Mouse (Mus musculus): ENCODE measurements around the gene Syt17. TPM values are rescaled to one million over a fixed set of nuclear protein-coding genes. Genes with fewer than 3 reads are reported as not detected.

Syt17 gene
- total and polyA plus RNA-seq, 3 experiments: not detected

DNA sequence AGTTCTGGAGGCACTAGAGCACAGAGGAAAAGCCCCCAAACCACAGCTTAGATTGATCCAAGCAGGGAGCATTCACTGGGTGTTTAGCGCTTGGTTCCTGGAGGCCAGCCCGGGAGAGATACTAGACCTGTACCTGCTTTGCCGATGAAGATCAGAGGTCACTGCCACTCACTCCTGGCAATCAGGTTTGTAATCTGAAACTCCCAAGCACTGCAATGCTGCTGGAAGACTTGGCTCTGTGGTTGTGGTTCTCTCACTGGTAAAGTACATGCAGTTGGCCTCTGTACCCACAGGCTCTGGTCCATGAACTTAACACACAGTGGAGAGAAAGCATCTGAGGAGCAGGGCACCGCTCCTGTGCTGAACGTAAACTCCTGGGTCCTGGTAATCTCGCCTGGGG, 82.8 kb downstream of the Syt17 start:
- Histone ChIP-seq H3K4me1 (ENCODE audit: control insufficient read depth in 1 of 2, insufficient read depth in 2 of 2) (no peaks in the 10 kb centered on the region), H3K4me2 (ENCODE audit: insufficient read depth, low read depth, poor library complexity, severe bottlenecking) (no peak overlapping the region), H3K9ac (ENCODE audit: insufficient read depth, low read depth) (no peak overlapping the region), H3K4me3 (replicated peaks in 1 of 3; ENCODE audit: low read depth in 2 of 3, low read length in 2 of 3, poor library complexity in 1 of 3) (no peak overlapping the region), H3K27ac (ENCODE audit: insufficient read depth, low read depth) (no peak overlapping the region), H3K27me3 (replicated peaks) (peaks cover 25% of the 10 kb centered on the region), H3K9me3 (replicated peaks; ENCODE audit: low read length) (no peaks in the 10 kb centered on the region), H3K36me3 (replicated peaks in 1 of 2; ENCODE audit: control insufficient read depth in 1 of 2, insufficient read depth in 1 of 2, low read length in 1 of 2) (no peaks in the 10 kb centered on the region), H3K79me2 (replicated peaks; ENCODE audit: control insufficient read depth, extremely low read depth, insufficient read depth, poor library complexity, severe bottlenecking) (no peaks in the 10 kb centered on the region)
- TF ChIP-seq GABPA (IDR thresholded peaks at IDR 0.05; ENCODE audit: insufficient replicate concordance, low read depth, low read length) (no peak), SIN3A (IDR thresholded peaks at IDR 0.05; ENCODE audit: low read length) (no peak), JUN (IDR thresholded peaks at IDR 0.05; ENCODE audit: insufficient read depth, low read depth, low read length) (no peak), EP300 (IDR thresholded peaks at IDR 0.05; ENCODE audit: low read length) (no peak), UBTF (IDR thresholded peaks at IDR 0.05; ENCODE audit: low read depth, low read length) (no peak), CHD1 (IDR thresholded peaks at IDR 0.05; ENCODE audit: low read depth, low read length) (no peak), CHD2 (IDR thresholded peaks at IDR 0.05; ENCODE audit: low read length) (no peak), HCFC1 (IDR thresholded peaks at IDR 0.05; ENCODE audit: low read depth, low read length) (no peak), SMC3 (IDR thresholded peaks at IDR 0.05; ENCODE audit: low read depth, low read length) (no peak), ZMIZ1 (IDR thresholded peaks at IDR 0.05; ENCODE audit: low read depth, low read length) (no peak), MAFK (IDR thresholded peaks at IDR 0.05; ENCODE audit: insufficient replicate concordance, low read length) (no peak), MAZ (IDR thresholded peaks at IDR 0.05; ENCODE audit: low read depth, low read length) (no peak), MEF2A (IDR thresholded peaks at IDR 0.05; ENCODE audit: borderline replicate concordance, low read depth, low read length) (no peak), TCF12 (IDR thresholded peaks at IDR 0.05; ENCODE audit: low read depth, low read length) (no peak), MXI1 (IDR thresholded peaks at IDR 0.05; ENCODE audit: low read depth, low read length) (no peak), ELF1 (IDR thresholded peaks at IDR 0.05; ENCODE audit: low read depth, low read length) (no peak)
- dilution Hi-C loops (cut with MboI; ENCODE audit: extremely low pct_ligation_motif_present, extremely low pct_unique_long_range_greater_than_20kb, low sequenced_read_pairs) (no loop called here), in situ Hi-C loops (cut with MboI; ENCODE audit: low pct_ligation_motif_present, low pct_unique_long_range_greater_than_20kb, low sequenced_read_pairs) (no loop called here)
- no peak for DNase-seq (ENCODE audit: extremely low read depth)

DNA sequence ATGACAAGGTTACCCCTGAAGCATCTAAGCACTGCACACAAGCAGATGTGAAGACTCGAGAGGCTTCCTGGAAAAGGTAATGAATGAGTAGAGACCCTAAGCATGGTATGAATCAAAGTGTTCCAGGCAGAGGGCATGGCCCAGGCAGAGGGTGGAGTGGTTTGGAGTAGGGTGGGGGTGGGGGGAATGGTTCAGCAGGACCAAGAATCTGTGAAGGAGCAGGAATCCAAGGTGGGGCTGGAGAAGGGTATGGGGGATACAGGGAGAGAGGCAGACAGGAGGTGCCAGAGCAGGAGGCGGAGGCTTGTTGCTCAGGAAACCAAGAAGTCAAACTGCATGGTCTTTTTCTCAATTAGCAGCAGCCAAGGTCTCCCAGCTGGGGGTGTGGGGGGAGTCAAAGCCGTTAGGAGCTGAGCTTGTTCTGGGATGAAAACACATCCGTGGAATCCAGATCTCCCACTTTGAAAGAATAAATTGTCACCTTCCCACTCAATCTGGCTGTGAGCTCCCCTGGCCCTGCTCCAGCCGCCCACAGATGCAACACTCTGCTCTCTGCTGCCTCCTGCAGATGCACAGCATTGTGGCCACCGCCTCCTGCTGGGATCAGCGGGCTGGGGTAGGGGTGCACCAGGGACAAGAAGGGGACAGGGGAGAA, 83.5 kb downstream of the Syt17 start:
- H3K36me3 ChIP-seq (replicated peaks in 1 of 2; ENCODE audit: control insufficient read depth in 1 of 2, insufficient read depth in 1 of 2, low read length in 1 of 2): no peaks in the 10 kb centered on the region
- no peak for TF ChIP-seq ETS1 (conservative IDR thresholded peaks at IDR 0.05; ENCODE audit: low read depth, low read length)
- no peak for TF ChIP-seq POLR2AphosphoS2 (IDR thresholded peaks at IDR 0.05; ENCODE audit: low read depth, low read length)
- no peak for TF ChIP-seq RCOR1 (conservative IDR thresholded peaks at IDR 0.05; ENCODE audit: low read depth, low read length)
- peak; percentile 3 for TF ChIP-seq RAD21 (IDR thresholded peaks at IDR 0.05; ENCODE audit: low read depth, low read length)
- no peak for TF ChIP-seq CHD2 (IDR thresholded peaks at IDR 0.05; ENCODE audit: low read length)
- no peak for TF ChIP-seq TCF12 (IDR thresholded peaks at IDR 0.05; ENCODE audit: low read depth, low read length)
- no peak for TF ChIP-seq MAZ (IDR thresholded peaks at IDR 0.05; ENCODE audit: low read depth, low read length)
- TF ChIP-seq POLR2A (IDR thresholded peaks at IDR 0.05; ENCODE audit: low read depth, low read length): no peak
- TF ChIP-seq CHD1 (IDR thresholded peaks at IDR 0.05; ENCODE audit: low read depth, low read length): no peak
- TF ChIP-seq USF1 (IDR thresholded peaks at IDR 0.05; ENCODE audit: low read depth, low read length): no peak
- TF ChIP-seq TBP (conservative IDR thresholded peaks at IDR 0.05; ENCODE audit: low read depth, low read length): no peak
- TF ChIP-seq UBTF (IDR thresholded peaks at IDR 0.05; ENCODE audit: low read depth, low read length): no peak
- TF ChIP-seq SMC3 (IDR thresholded peaks at IDR 0.05; ENCODE audit: low read depth, low read length): peak; percentile 33
- no peak for TF ChIP-seq ZC3H11A (IDR thresholded peaks at IDR 0.05; ENCODE audit: low read depth, low read length)
- no peak for TF ChIP-seq NELFE (IDR thresholded peaks at IDR 0.05; ENCODE audit: low read depth, low read length)
- no peak for TF ChIP-seq GABPA (IDR thresholded peaks at IDR 0.05; ENCODE audit: insufficient replicate concordance, low read depth, low read length)
- TF ChIP-seq BHLHE40 (IDR thresholded peaks at IDR 0.05; ENCODE audit: low read depth, low read length): no peak
- no peak for TF ChIP-seq KAT2A (IDR thresholded peaks at IDR 0.05; ENCODE audit: insufficient replicate concordance, low read length)
- TF ChIP-seq E2F4 (IDR thresholded peaks at IDR 0.05; ENCODE audit: insufficient replicate concordance, low read depth, low read length): no peak
- TF ChIP-seq HCFC1 (IDR thresholded peaks at IDR 0.05; ENCODE audit: low read depth, low read length): no peak
- TF ChIP-seq JUN (IDR thresholded peaks at IDR 0.05; ENCODE audit: insufficient read depth, low read depth, low read length): no peak
- peak in 1 of 2 experiments; percentile 33; a peak in 1 of 4 replicates for TF ChIP-seq CTCF (conservative IDR thresholded peaks at IDR 0.05 in 1 of 2, IDR thresholded peaks at IDR 0.05 in 1 of 2; ENCODE audit: low read depth in 2 of 2, low read length in 2 of 2)
- no peak for TF ChIP-seq ZKSCAN1 (IDR thresholded peaks at IDR 0.05; ENCODE audit: borderline replicate concordance, low read depth, low read length)
- no peaks in the 10 kb centered on the region for H3K79me2 ChIP-seq (replicated peaks; ENCODE audit: control insufficient read depth, extremely low read depth, insufficient read depth, poor library complexity, severe bottlenecking)
- H3K27me3 ChIP-seq (replicated peaks): peaks cover 29% of the 10 kb centered on the region
- no peaks in the 10 kb centered on the region for H3K4me1 ChIP-seq (ENCODE audit: control insufficient read depth in 1 of 2, insufficient read depth in 2 of 2)
- H3K4me2 ChIP-seq (ENCODE audit: insufficient read depth, low read depth, poor library complexity, severe bottlenecking): no peak overlapping the region
- H3K4me3 ChIP-seq (replicated peaks in 1 of 3; ENCODE audit: low read depth in 2 of 3, low read length in 2 of 3, poor library complexity in 1 of 3): no peak overlapping the region
- H3K9ac ChIP-seq (ENCODE audit: insufficient read depth, low read depth): no peak overlapping the region
- in situ Hi-C loops (cut with MboI; ENCODE audit: low pct_ligation_motif_present, low pct_unique_long_range_greater_than_20kb, low sequenced_read_pairs): no loop called here
- no peaks in the 10 kb centered on the region for H3K9me3 ChIP-seq (replicated peaks; ENCODE audit: low read length)
- dilution Hi-C loops (cut with MboI; ENCODE audit: extremely low pct_ligation_motif_present, extremely low pct_unique_long_range_greater_than_20kb, low sequenced_read_pairs): no loop called here
- no peak for DNase-seq (ENCODE audit: extremely low read depth)
- no peak overlapping the region for H3K27ac ChIP-seq (ENCODE audit: insufficient read depth, low read depth)
